Mouse (Mus musculus): Measurements from ENCODE around the gene Gm28553.
"Not testable (repeated sequence)": the region's sequence is repeated elsewhere in the genome, so short reads cannot be mapped to it uniquely, and the experiment has no call there.

The Gm28553 gene

DNA sequence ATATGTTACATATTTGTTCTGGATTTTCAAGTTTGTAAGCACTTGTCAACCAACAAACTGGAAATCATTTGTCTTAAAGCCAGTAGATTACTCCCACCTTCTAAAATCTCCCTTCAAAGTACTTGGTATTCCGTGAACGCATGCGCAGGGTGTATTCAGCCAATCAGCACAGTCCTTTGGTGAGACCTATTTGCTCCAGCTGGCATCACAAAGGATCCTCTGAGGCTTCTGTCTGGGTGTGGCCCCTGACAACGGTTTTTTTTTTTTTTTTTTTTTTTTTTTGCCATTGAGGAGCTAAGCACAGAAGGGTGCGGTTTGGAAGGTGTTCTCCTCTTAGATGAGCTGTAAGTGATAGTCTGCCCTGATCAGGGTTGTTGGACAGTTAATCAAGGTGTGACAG is at the start of gene Gm28553:
Gene Gm28553, plus strand, starts transcription at position 301 of the 400 bp plus-strand sequence.
- DNase-seq: not testable (repeated sequence)

Data from thymus, postnatal 14 days (tissue).